Comparison of ENCODE assay signal across 10 mouse cellular contexts in the genomic region with DNA sequence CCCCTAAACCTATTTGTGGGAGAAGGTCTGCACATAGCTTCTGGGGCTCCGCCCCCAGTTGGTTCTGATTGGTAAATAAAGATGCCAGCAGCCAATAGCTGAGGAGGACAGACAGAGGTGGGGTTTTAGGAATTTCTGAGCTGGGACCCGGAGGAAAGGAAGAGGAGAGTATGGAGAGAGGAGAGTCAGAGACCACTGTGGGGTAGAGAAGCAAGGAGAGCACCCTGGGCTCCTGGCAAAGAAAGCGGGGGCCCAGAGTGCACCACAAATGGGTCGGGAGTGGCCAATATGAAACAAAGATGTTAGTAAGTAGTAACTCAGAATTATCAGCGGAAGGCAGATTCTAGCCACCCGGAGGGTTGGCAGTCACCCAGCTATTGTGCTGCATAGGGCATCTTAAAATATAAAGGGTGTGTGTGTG. TPM values are rescaled to one million over a fixed set of nuclear protein-coding genes. Genes with fewer than 3 reads are reported as not detected.
DNase-seq lines count a peak whose midpoint lies in the region; ATAC-seq and TF ChIP-seq lines count a peak whose summit lies in the region.
"Had no signal": no experiment of that assay in that cellular context is flagged by ENCODE, and none has a peak within 500 bp of the region (broad histone marks: within the 10 kb centered on the region; RNA-seq: fewer than 3 reads in every experiment).

No protein-coding gene starts in this region.

- peak; percentile 5 for DNase-seq in kidney, adult 2 months
- no peak for DNase-seq in kidney, adult 18-20 months
- DNase-seq in Muller cell, postnatal 12 days (ENCODE audit: inconsistent ontology term): peak; percentile 56
- DNase-seq in embryo, embryonic 9.5 days (ENCODE audit: extremely low spot score): peak; percentile 44
- DNase-seq in intestine, embryonic 14.5 days (ENCODE audit: low spot score): no peak
- DNase-seq in gastrocnemius, postnatal 14 days: no peak
- DNase-seq in adrenal gland, adult (ENCODE audit: inconsistent age in 2 of 2, low spot score in 1 of 2): no peak

- H3K9ac ChIP-seq in intestine, embryonic 14.5 days (ENCODE audit: low read length): no peak overlapping the region

- no peak for TF ChIP-seq CTCF in kidney, adult 2 months (conservative IDR thresholded peaks at IDR 0.05; ENCODE audit: insufficient read depth, insufficient read length, low read depth, low read length)

- intact Hi-C loops in gastrocnemius, postnatal 14 days (cut with DNase I; ENCODE audit: low total_unique reads): no loop called here

- H3K4me2 ChIP-seq in intestine, embryonic 14.5 days (ENCODE audit: low read length): peak overlapping the region; percentile 47

- no peaks in the 10 kb centered on the region for H3K36me3 ChIP-seq in kidney, adult 2 months (ENCODE audit: control insufficient read depth, insufficient read depth, low read length)
- H3K36me3 ChIP-seq in intestine, embryonic 14.5 days (ENCODE audit: control insufficient read depth, insufficient read depth, low read length): no peaks in the 10 kb centered on the region
- H3K36me3 ChIP-seq in macrophage (ENCODE audit: inconsistent target): no peaks in the 10 kb centered on the region

- H3K27ac ChIP-seq in kidney, adult 2 months (ENCODE audit: insufficient read depth, low read depth, low read length): no peak overlapping the region
- no peak overlapping the region for H3K27ac ChIP-seq in intestine, embryonic 14.5 days (ENCODE audit: low read depth)
- H3K27ac ChIP-seq in macrophage: no peak overlapping the region

- H3K9me3 ChIP-seq in intestine, embryonic 14.5 days (ENCODE audit: control insufficient read depth, low read length): no peaks in the 10 kb centered on the region

- H3K4me3 ChIP-seq in kidney, adult 2 months (ENCODE audit: insufficient read depth, low read depth, low read length): no peak overlapping the region
- H3K4me3 ChIP-seq in intestine, embryonic 14.5 days (ENCODE audit: low read depth, low read length): peak overlapping the region; percentile 34
- H3K4me3 ChIP-seq in macrophage (ENCODE audit: inconsistent target): peak overlapping the region; percentile 16; the same call in 1 of the 2 replicates

- 30% methylated on average over 6 of the region's 6 CpGs for WGBS in kidney, adult 2 months
- 30% methylated on average over 6 of the region's 6 CpGs for WGBS in intestine, embryonic 14.5 days
- 30% methylated on average over 6 of the region's 6 CpGs for WGBS in macrophage (ENCODE audit: missing documents)

- peaks cover 9% of the 10 kb centered on the region; the same call in 1 of the 2 replicates for H3K4me1 ChIP-seq in kidney, adult 2 months (ENCODE audit: control insufficient read depth, insufficient read depth, low read length)
- peaks cover 11% of the 10 kb centered on the region for H3K4me1 ChIP-seq in intestine, embryonic 14.5 days (replicated peaks; ENCODE audit: control insufficient read depth, insufficient read depth, low read length)

- TF ChIP-seq POLR2A in kidney, adult 2 months (IDR thresholded peaks at IDR 0.05; ENCODE audit: low read depth, low read length): no peak

- H3K79me2 ChIP-seq in macrophage (ENCODE audit: inconsistent target): no peaks in the 10 kb centered on the region

- H3K27me3 ChIP-seq in kidney, adult 2 months (replicated peaks; ENCODE audit: control insufficient read depth, insufficient read depth, low read length): no peaks in the 10 kb centered on the region; the same call in 1 of the 2 replicates
- H3K27me3 ChIP-seq in intestine, embryonic 14.5 days (replicated peaks; ENCODE audit: control insufficient read depth, insufficient read depth, low read length): 0 out of 2 replicates have a peak, but pooled peaks cover 2% of the 10 kb centered on the region

- ATAC-seq in intestine, embryonic 14.5 days (replicated peaks; ENCODE audit: low FRiP score, low TSS enrichment, low read depth): no peak
- ATAC-seq: Patski had no signal

RNA-seq across cellular contexts. Expression of a gene that starts 3.4 kb away (rescaled TPM):
- polyA plus RNA-seq in kidney, adult 2 months (2012; rRNA removed): 17.9 and 26.7 TPM in 2 replicates
- polyA plus RNA-seq in intestine, embryonic 14.5 days (2014; fragmentation: Nextera tagmentation; extraction: Ambion mirVana): 104 and 116 TPM in 2 replicates
- 10 to 100 TPM in 1 of 26 experiments, 1 to 10 TPM in 21, not detected in 4; 1.3 to 11.0 (median 4.7) TPM for total RNA-seq in macrophage (2018; cell fraction: chromatin; rRNA removed)
- total RNA-seq in macrophage (2018; cell fraction: cytosol; rRNA removed): 10 to 100 TPM; 23.3 to 54.8 (median 41.6) TPM
- total RNA-seq in macrophage (2018; cell fraction: nucleus; rRNA removed): 10 to 100 TPM in 8 of 26 experiments, 1 to 10 TPM in 16, not detected in 2; 2.4 to 18.9 (median 8.0) TPM
- polyA plus RNA-seq in macrophage (2018): 39.4 to 58.3 TPM (median 45.7 TPM) in 3 replicates
- total RNA-seq in gastrocnemius, postnatal 14 days (2021): 10 to 100 TPM; 42.7 to 43.9 TPM

RNA-seq across cellular contexts. Expression of a gene that starts 6.1 kb away (rescaled TPM):
- not detected in 2 replicates for polyA plus RNA-seq in kidney, adult 2 months (2012; rRNA removed)
- polyA plus RNA-seq in intestine, embryonic 14.5 days (2014; fragmentation: Nextera tagmentation; extraction: Ambion mirVana): 0.16 and 0.19 TPM in 2 replicates
- total RNA-seq in macrophage (2018; cell fraction: chromatin; rRNA removed): not detected
- total RNA-seq in macrophage (2018; cell fraction: cytosol; rRNA removed): not detected
- total RNA-seq in macrophage (2018; cell fraction: nucleus; rRNA removed): not detected
- polyA plus RNA-seq in macrophage (2018): not detected in 3 replicates
- not detected for total RNA-seq in gastrocnemius, postnatal 14 days (2021)
- total RNA-seq: liver, adult 2 months had no signal
- polyA plus RNA-seq: liver, adult 2 months had no signal

RNA-seq across cellular contexts. Expression of a gene that starts 24.0 kb away (rescaled TPM):
- 3.1 and 6.8 TPM in 2 replicates for polyA plus RNA-seq in kidney, adult 2 months (2012; rRNA removed)
- 63.3 and 63.5 TPM in 2 replicates for polyA plus RNA-seq in intestine, embryonic 14.5 days (2014; fragmentation: Nextera tagmentation; extraction: Ambion mirVana)
- 10 to 100 TPM; 11.0 to 41.7 (median 29.6) TPM for total RNA-seq in macrophage (2018; cell fraction: chromatin; rRNA removed)
- 10 to 100 TPM; 12.2 to 20.0 (median 16.6) TPM for total RNA-seq in macrophage (2018; cell fraction: cytosol; rRNA removed)
- 10 to 100 TPM; 12.3 to 55.9 (median 16.8) TPM for total RNA-seq in macrophage (2018; cell fraction: nucleus; rRNA removed)
- 14.3 to 26.7 TPM (median 23.4 TPM) in 3 replicates for polyA plus RNA-seq in macrophage (2018)
- total RNA-seq in gastrocnemius, postnatal 14 days (2021): 10 to 100 TPM; 16.0 to 16.9 TPM

RNA-seq across cellular contexts. Expression of a gene that starts 24.1 kb away (rescaled TPM):
- 16.7 and 20.8 TPM in 2 replicates for polyA plus RNA-seq in kidney, adult 2 months (2012; rRNA removed)
- polyA plus RNA-seq in intestine, embryonic 14.5 days (2014; fragmentation: Nextera tagmentation; extraction: Ambion mirVana): 43.8 and 50.6 TPM in 2 replicates
- 10 to 100 TPM in 13 of 26 experiments, 1 to 10 TPM in 13; 1.8 to 29.0 (median 9.5) TPM for total RNA-seq in macrophage (2018; cell fraction: chromatin; rRNA removed)
- total RNA-seq in macrophage (2018; cell fraction: cytosol; rRNA removed): 10 to 100 TPM in 9 of 26 experiments, 1 to 10 TPM in 17; 5.1 to 14.2 (median 8.5) TPM
- total RNA-seq in macrophage (2018; cell fraction: nucleus; rRNA removed): 10 to 100 TPM in 9 of 26 experiments, 1 to 10 TPM in 17; 1.3 to 22.2 (median 6.4) TPM
- polyA plus RNA-seq in macrophage (2018): 8.2 to 13.6 TPM (median 8.5 TPM) in 3 replicates
- 10 to 100 TPM; 28.0 to 29.7 TPM for total RNA-seq in gastrocnemius, postnatal 14 days (2021)

RNA-seq across cellular contexts. Expression of a gene that starts 30.5 kb away (rescaled TPM):
- 5.6 and 5.9 TPM in 2 replicates for polyA plus RNA-seq in kidney, adult 2 months (2012; rRNA removed)
- 9.1 and 11.0 TPM in 2 replicates for polyA plus RNA-seq in intestine, embryonic 14.5 days (2014; fragmentation: Nextera tagmentation; extraction: Ambion mirVana)
- total RNA-seq in macrophage (2018; cell fraction: chromatin; rRNA removed): 1,000 to 10,000 TPM in 1 of 26 experiments, 100 to 1,000 TPM in 25; 180 to 1,110 (median 525) TPM
- total RNA-seq in macrophage (2018; cell fraction: cytosol; rRNA removed): 100 to 1,000 TPM in 14 of 26 experiments, 10 to 100 TPM in 12; 57.5 to 153 (median 105) TPM
- total RNA-seq in macrophage (2018; cell fraction: nucleus; rRNA removed): 100 to 1,000 TPM; 139 to 794 (median 285) TPM
- 65.5 to 81.5 TPM (median 75.6 TPM) in 3 replicates for polyA plus RNA-seq in macrophage (2018)
- total RNA-seq in gastrocnemius, postnatal 14 days (2021): 1 to 10 TPM; 5.1 to 5.4 TPM

Comparison
In these comparisons a context has a peak if more than half of its experiments do, and no peak if none do; other contexts are left out.
1. DNase-seq: peak in kidney, adult 2 months (single experiment), Muller cell, postnatal 12 days (single experiment) and embryo, embryonic 9.5 days (single experiment); none in kidney, adult 18-20 months (single experiment), intestine, embryonic 14.5 days (single experiment), gastrocnemius, postnatal 14 days (single experiment) and adrenal gland, adult (0 of 2).